ENCODE assay signal across 27 mouse cellular contexts in the genomic region with DNA sequence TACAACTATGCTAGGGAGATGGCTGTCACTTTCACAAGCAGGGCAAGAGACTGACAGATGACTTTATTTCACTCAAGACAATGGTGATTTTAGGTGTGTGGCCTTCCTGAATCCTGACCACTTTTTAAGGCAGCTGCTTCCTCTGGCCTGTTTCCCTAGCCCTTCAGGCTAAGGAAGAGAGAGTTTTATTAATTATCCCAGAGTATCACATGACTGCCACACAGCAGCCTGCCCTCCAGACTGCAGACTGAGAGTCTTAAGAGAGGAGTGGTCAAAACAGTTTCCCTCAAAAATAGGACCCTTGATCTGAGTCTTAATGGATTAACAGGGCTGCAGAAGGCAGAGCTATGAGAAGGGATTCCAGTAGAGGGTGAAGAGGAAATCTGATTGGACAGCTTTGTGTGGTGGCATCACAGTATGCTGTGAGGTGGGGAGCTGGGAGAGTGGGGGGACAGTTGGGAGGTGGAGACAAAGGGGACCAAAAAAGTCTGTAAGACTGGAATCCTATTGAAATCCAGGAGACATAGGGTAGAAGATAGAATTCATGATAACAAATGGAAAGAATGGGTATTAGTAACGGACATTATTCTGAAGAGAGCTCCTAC.
DNase-seq lines count a peak whose midpoint lies in the region; ATAC-seq and TF ChIP-seq lines count a peak whose summit lies in the region.
"Had no signal": no experiment of that assay in that cellular context is flagged by ENCODE, and none has a peak within 500 bp of the region (broad histone marks: within the 10 kb centered on the region; RNA-seq: fewer than 3 reads in every experiment).

No protein-coding gene starts in this region.

- H3K36me3 ChIP-seq in embryonic facial prominence, embryonic 11.5 days (replicated peaks; ENCODE audit: control insufficient read depth, insufficient read depth, low read depth, low read length) = no peaks in the 10 kb centered on the region
- no peaks in the 10 kb centered on the region for H3K36me3 ChIP-seq in embryonic facial prominence, embryonic 10.5 days (replicated peaks)
- no peaks in the 10 kb centered on the region for H3K36me3 ChIP-seq in hindbrain, embryonic 11.5 days (ENCODE audit: control insufficient read depth, insufficient read depth, low read length)
- H3K36me3 ChIP-seq in hindbrain, embryonic 14.5 days (replicated peaks; ENCODE audit: control insufficient read depth, insufficient read depth) = no peaks in the 10 kb centered on the region
- no peaks in the 10 kb centered on the region for H3K36me3 ChIP-seq in limb, embryonic 11.5 days (ENCODE audit: control insufficient read depth, insufficient read depth, low read length)
- H3K36me3 ChIP-seq in limb, embryonic 10.5 days = no peaks in the 10 kb centered on the region
- H3K36me3 ChIP-seq in lung, postnatal 0 days (ENCODE audit: insufficient read depth, low read length) = no peaks in the 10 kb centered on the region
- H3K36me3 ChIP-seq: embryonic facial prominence, embryonic 12.5 days; embryonic facial prominence, embryonic 15.5 days; heart, embryonic 12.5 days; heart, embryonic 15.5 days; hindbrain, embryonic 10.5 days; hindbrain, embryonic 15.5 days had no signal

- no peak for TF ChIP-seq CTCF in lung, postnatal 0 days (IDR thresholded peaks at IDR 0.05)

- no peak for TF ChIP-seq EP300 in lung, postnatal 0 days (IDR thresholded peaks at IDR 0.05)

- no peak overlapping the region for H3K4me3 ChIP-seq in embryonic facial prominence, embryonic 11.5 days (ENCODE audit: low read depth, low read length)
- H3K4me3 ChIP-seq in embryonic facial prominence, embryonic 10.5 days = no peak overlapping the region
- no peak overlapping the region for H3K4me3 ChIP-seq in hindbrain, embryonic 11.5 days (ENCODE audit: low read depth, low read length)
- no peak overlapping the region for H3K4me3 ChIP-seq in hindbrain, embryonic 14.5 days (replicated peaks; ENCODE audit: low read length)
- no peak overlapping the region for H3K4me3 ChIP-seq in limb, embryonic 11.5 days (ENCODE audit: low read depth, low read length)
- no peak overlapping the region for H3K4me3 ChIP-seq in limb, embryonic 10.5 days
- H3K4me3 ChIP-seq in lung, postnatal 0 days (ENCODE audit: low read depth, low read length) = no peak overlapping the region
- H3K4me3 ChIP-seq: embryonic facial prominence, embryonic 12.5 days; embryonic facial prominence, embryonic 15.5 days; heart, embryonic 12.5 days; heart, embryonic 15.5 days; hindbrain, embryonic 10.5 days; hindbrain, embryonic 15.5 days had no signal

- no peak overlapping the region for H3K4me2 ChIP-seq in embryonic facial prominence, embryonic 11.5 days (ENCODE audit: low read depth, low read length)
- no peak overlapping the region for H3K4me2 ChIP-seq in hindbrain, embryonic 11.5 days (replicated peaks; ENCODE audit: low read depth, low read length)
- no peak overlapping the region for H3K4me2 ChIP-seq in hindbrain, embryonic 14.5 days (replicated peaks)
- no peak overlapping the region for H3K4me2 ChIP-seq in limb, embryonic 11.5 days (ENCODE audit: low read depth, severe bottlenecking)
- no peak overlapping the region for H3K4me2 ChIP-seq in lung, postnatal 0 days (replicated peaks; ENCODE audit: low read depth, low read length)
- H3K4me2 ChIP-seq: embryonic facial prominence, embryonic 12.5 days; embryonic facial prominence, embryonic 15.5 days; heart, embryonic 12.5 days; heart, embryonic 15.5 days; hindbrain, embryonic 15.5 days had no signal

- no peaks in the 10 kb centered on the region for H3K27me3 ChIP-seq in embryonic facial prominence, embryonic 11.5 days (ENCODE audit: control insufficient read depth, insufficient read depth, low read length)
- no peaks in the 10 kb centered on the region for H3K27me3 ChIP-seq in embryonic facial prominence, embryonic 10.5 days (replicated peaks; ENCODE audit: low read depth, poor library complexity, severe bottlenecking)
- no peaks in the 10 kb centered on the region for H3K27me3 ChIP-seq in hindbrain, embryonic 11.5 days (ENCODE audit: control insufficient read depth, insufficient read depth, low read length)
- no peaks in the 10 kb centered on the region for H3K27me3 ChIP-seq in hindbrain, embryonic 14.5 days (ENCODE audit: control insufficient read depth, insufficient read depth, low read length)
- no peaks in the 10 kb centered on the region for H3K27me3 ChIP-seq in limb, embryonic 11.5 days (ENCODE audit: control insufficient read depth, insufficient read depth, low read length)
- H3K27me3 ChIP-seq in limb, embryonic 10.5 days (ENCODE audit: low read depth, poor library complexity, severe bottlenecking) = 0 out of 2 replicates have a peak, but pooled peaks cover 8% of the 10 kb centered on the region
- H3K27me3 ChIP-seq in lung, postnatal 0 days (replicated peaks; ENCODE audit: insufficient read depth, low read length) = no peaks in the 10 kb centered on the region
- H3K27me3 ChIP-seq: embryonic facial prominence, embryonic 12.5 days; embryonic facial prominence, embryonic 15.5 days; heart, embryonic 12.5 days; heart, embryonic 15.5 days; hindbrain, embryonic 15.5 days had no signal

- no peaks in the 10 kb centered on the region for H3K4me1 ChIP-seq in embryonic facial prominence, embryonic 11.5 days (ENCODE audit: control insufficient read depth, insufficient read depth, low read length)
- H3K4me1 ChIP-seq in embryonic facial prominence, embryonic 10.5 days = peaks cover 21% of the 10 kb centered on the region
- no peaks in the 10 kb centered on the region for H3K4me1 ChIP-seq in hindbrain, embryonic 11.5 days (replicated peaks; ENCODE audit: control insufficient read depth, insufficient read depth, low read length)
- H3K4me1 ChIP-seq in hindbrain, embryonic 14.5 days (replicated peaks; ENCODE audit: control insufficient read depth, insufficient read depth, low read length) = peaks cover 4% of the 10 kb centered on the region; the same call in 1 of the 2 replicates
- no peaks in the 10 kb centered on the region for H3K4me1 ChIP-seq in limb, embryonic 11.5 days (ENCODE audit: control insufficient read depth, insufficient read depth, low read length)
- peaks cover 11% of the 10 kb centered on the region for H3K4me1 ChIP-seq in limb, embryonic 10.5 days
- H3K4me1 ChIP-seq in lung, postnatal 0 days (ENCODE audit: insufficient read depth, low read depth, low read length) = no peaks in the 10 kb centered on the region
- H3K4me1 ChIP-seq: embryonic facial prominence, embryonic 15.5 days; hindbrain, embryonic 15.5 days had no signal

- no peak for ATAC-seq in embryonic facial prominence, embryonic 11.5 days (replicated peaks; ENCODE audit: insufficient number of reproducible peaks, low FRiP score, low TSS enrichment, low read depth)
- ATAC-seq in hindbrain, embryonic 11.5 days (ENCODE audit: low FRiP score) = 0 out of 2 replicates have a peak, but pooled peaks have one; percentile 35
- ATAC-seq in hindbrain, embryonic 14.5 days (ENCODE audit: low FRiP score) = no peak
- ATAC-seq in limb, embryonic 11.5 days (ENCODE audit: insufficient number of reproducible peaks, low FRiP score, low TSS enrichment, low read depth) = peak; percentile 57; the same call in 1 of the 2 replicates
- ATAC-seq in lung, postnatal 0 days = peak; percentile 44
- ATAC-seq: activated CD4-positive, CD25-positive, alpha-beta regulatory T cell, adult 4 months; forebrain, embryonic 14.5 days had no signal

- DNase-seq in embryonic facial prominence, embryonic 11.5 days (ENCODE audit: low spot score) = peak; percentile 31
- no peak for DNase-seq in embryonic facial prominence, embryonic 10.5 days (ENCODE audit: low spot score)
- DNase-seq in hindbrain, embryonic 11.5 days (ENCODE audit: low spot score) = no peak
- DNase-seq in hindbrain, embryonic 14.5 days (ENCODE audit: low spot score) = no peak
- peak; percentile 19 for DNase-seq in limb, embryonic 11.5 days (ENCODE audit: low spot score)
- DNase-seq in limb, embryonic 10.5 days (ENCODE audit: low spot score) = no peak
- no peak for DNase-seq in lung, postnatal 0 days (ENCODE audit: low spot score)
- no peak for DNase-seq in lung, postnatal 4 days
- DNase-seq: adrenal gland, adult 8-10 months; adrenal gland, postnatal 25 days; cerebellum, adult 11-12 months; cerebellum, adult 8-10 months; cerebellum, postnatal 10 days; cerebellum, postnatal 36 days; embryo, embryonic 11 days; gastrocnemius, postnatal 25 days; heart, adult 18-20 months; heart, postnatal 10 days; heart, postnatal 36 days had no signal

- H3K9me3 ChIP-seq in embryonic facial prominence, embryonic 11.5 days (replicated peaks; ENCODE audit: control insufficient read depth, low read length) = no peaks in the 10 kb centered on the region
- peaks cover 5% of the 10 kb centered on the region; the same call in 1 of the 2 replicates for H3K9me3 ChIP-seq in embryonic facial prominence, embryonic 10.5 days
- no peaks in the 10 kb centered on the region for H3K9me3 ChIP-seq in hindbrain, embryonic 11.5 days (ENCODE audit: control insufficient read depth, low read length)
- no peaks in the 10 kb centered on the region for H3K9me3 ChIP-seq in hindbrain, embryonic 14.5 days (ENCODE audit: control insufficient read depth, low read length)
- no peaks in the 10 kb centered on the region for H3K9me3 ChIP-seq in limb, embryonic 11.5 days (ENCODE audit: control insufficient read depth, low read length)
- H3K9me3 ChIP-seq in limb, embryonic 10.5 days (replicated peaks) = no peaks in the 10 kb centered on the region
- no peaks in the 10 kb centered on the region for H3K9me3 ChIP-seq in lung, postnatal 0 days (ENCODE audit: low read length)
- H3K9me3 ChIP-seq: embryonic facial prominence, embryonic 12.5 days; embryonic facial prominence, embryonic 15.5 days; heart, embryonic 15.5 days; hindbrain, embryonic 15.5 days had no signal

- H3K9ac ChIP-seq in embryonic facial prominence, embryonic 11.5 days (replicated peaks; ENCODE audit: low read length) = no peak overlapping the region
- no peak overlapping the region for H3K9ac ChIP-seq in hindbrain, embryonic 11.5 days (ENCODE audit: low read depth, low read length)
- no peak overlapping the region for H3K9ac ChIP-seq in hindbrain, embryonic 14.5 days
- no peak overlapping the region for H3K9ac ChIP-seq in limb, embryonic 11.5 days (ENCODE audit: low read length)
- H3K9ac ChIP-seq in lung, postnatal 0 days (replicated peaks; ENCODE audit: low read depth) = no peak overlapping the region
- H3K9ac ChIP-seq: embryonic facial prominence, embryonic 12.5 days; embryonic facial prominence, embryonic 15.5 days; heart, embryonic 12.5 days; heart, embryonic 15.5 days; hindbrain, embryonic 15.5 days had no signal

- WGBS in embryonic facial prominence, embryonic 11.5 days = 84% methylated on average over 1 of the region's 1 CpGs
- WGBS in embryonic facial prominence, embryonic 10.5 days = 89% methylated on average over 1 of the region's 1 CpGs
- WGBS in hindbrain, embryonic 11.5 days = 88% methylated on average over 1 of the region's 1 CpGs
- 82% methylated on average over 1 of the region's 1 CpGs for WGBS in hindbrain, embryonic 14.5 days
- WGBS in limb, embryonic 11.5 days = 98% methylated on average over 1 of the region's 1 CpGs
- WGBS in limb, embryonic 10.5 days = 97% methylated on average over 1 of the region's 1 CpGs
- WGBS in lung, postnatal 0 days = 90% methylated on average over 1 of the region's 1 CpGs

- H3K27ac ChIP-seq in embryonic facial prominence, embryonic 11.5 days (replicated peaks; ENCODE audit: low read depth, low read length) = no peak overlapping the region
- H3K27ac ChIP-seq in embryonic facial prominence, embryonic 10.5 days (replicated peaks) = no peak overlapping the region
- no peak overlapping the region for H3K27ac ChIP-seq in hindbrain, embryonic 11.5 days (ENCODE audit: low read depth, low read length)
- no peak overlapping the region for H3K27ac ChIP-seq in hindbrain, embryonic 14.5 days
- H3K27ac ChIP-seq in limb, embryonic 11.5 days (replicated peaks; ENCODE audit: low read depth, low read length) = no peak overlapping the region
- no peak overlapping the region for H3K27ac ChIP-seq in limb, embryonic 10.5 days
- no peak overlapping the region for H3K27ac ChIP-seq in lung, postnatal 0 days (ENCODE audit: low read length)
- H3K27ac ChIP-seq: embryonic facial prominence, embryonic 12.5 days; embryonic facial prominence, embryonic 15.5 days; heart, embryonic 15.5 days; hindbrain, embryonic 10.5 days; hindbrain, embryonic 15.5 days had no signal

Comparison
In these comparisons a context has a peak if more than half of its experiments do, and no peak if none do; other contexts are left out.
1. ATAC-seq: peak in hindbrain, embryonic 11.5 days (single experiment), limb, embryonic 11.5 days (single experiment) and lung, postnatal 0 days (single experiment); none in embryonic facial prominence, embryonic 11.5 days (single experiment) and hindbrain, embryonic 14.5 days (single experiment).
2. DNase-seq: peak in embryonic facial prominence, embryonic 11.5 days (single experiment) and limb, embryonic 11.5 days (single experiment); none in embryonic facial prominence, embryonic 10.5 days (single experiment), hindbrain, embryonic 11.5 days (single experiment), hindbrain, embryonic 14.5 days (single experiment), limb, embryonic 10.5 days (single experiment), lung, postnatal 0 days (single experiment) and lung, postnatal 4 days (0 of 2).